Mouse (Mus musculus): ENCODE measurements around the gene Ttc32. TPM values are rescaled to one million over a fixed set of nuclear protein-coding genes. Genes with fewer than 3 reads are reported as not detected.

Ttc32 gene
- polyA plus RNA-seq, 1 experiment from 2014 or later = 14.7 TPM

- DNase-seq (ENCODE audit: low spot score) = no peak
- H3K9ac ChIP-seq (ENCODE audit: low read depth, low read length) = no peak overlapping the region
- H3K4me3 ChIP-seq (ENCODE audit: low read depth, low read length) = no peak overlapping the region
- H3K36me3 ChIP-seq (ENCODE audit: control insufficient read depth, insufficient read depth, low read length) = no peaks in the 10 kb centered on the region
- H3K4me2 ChIP-seq (ENCODE audit: low read depth, low read length) = no peak overlapping the region
- WGBS = 19% methylated on average over 6 of the region's 6 CpGs
- no peak overlapping the region for H3K27ac ChIP-seq (replicated peaks; ENCODE audit: low read depth, low read length)
- no peaks in the 10 kb centered on the region for H3K4me1 ChIP-seq (ENCODE audit: control insufficient read depth, insufficient read depth, low read length)
- H3K27me3 ChIP-seq (replicated peaks; ENCODE audit: control insufficient read depth, insufficient read depth, low read length) = no peaks in the 10 kb centered on the region
- ATAC-seq (ENCODE audit: low read depth) = no peak
- no peaks in the 10 kb centered on the region for H3K9me3 ChIP-seq (ENCODE audit: control insufficient read depth, low read length)
These were observed 21.0 kb downstream of the Ttc32 start for GRCm38 (mm10) chr12:9050824-9051223.

- 56% methylated on average over 8 of the region's 8 CpGs for WGBS
- Histone ChIP-seq H3K27me3 (replicated peaks; ENCODE audit: control insufficient read depth, insufficient read depth, low read length) (no peaks in the 10 kb centered on the region), H3K4me1 (ENCODE audit: control insufficient read depth, insufficient read depth, low read length) (no peaks in the 10 kb centered on the region), H3K4me2 (ENCODE audit: low read depth, low read length) (no peak overlapping the region), H3K9ac (ENCODE audit: low read depth, low read length) (no peak overlapping the region), H3K4me3 (ENCODE audit: low read depth, low read length) (no peak overlapping the region), H3K36me3 (ENCODE audit: control insufficient read depth, insufficient read depth, low read length) (no peaks in the 10 kb centered on the region), H3K9me3 (ENCODE audit: control insufficient read depth, low read length) (no peaks in the 10 kb centered on the region), H3K27ac (replicated peaks; ENCODE audit: low read depth, low read length) (no peak overlapping the region)
- peak; percentile 87 for DNase-seq (ENCODE audit: low spot score)
- peak; percentile 85 for ATAC-seq (ENCODE audit: low read depth)
These were observed 22.5 kb downstream of the Ttc32 start for GRCm38 (mm10) chr12:9052075-9052829.

GRCm38 (mm10) chr12:9053345-9053744 lies 23.5 kb downstream of the Ttc32 start:
- Histone ChIP-seq H3K27ac (replicated peaks; ENCODE audit: low read depth, low read length) (no peak overlapping the region), H3K9ac (ENCODE audit: low read depth, low read length) (no peak overlapping the region), H3K4me2 (ENCODE audit: low read depth, low read length) (no peak overlapping the region), H3K4me1 (ENCODE audit: control insufficient read depth, insufficient read depth, low read length) (no peaks in the 10 kb centered on the region), H3K27me3 (replicated peaks; ENCODE audit: control insufficient read depth, insufficient read depth, low read length) (no peaks in the 10 kb centered on the region), H3K9me3 (ENCODE audit: control insufficient read depth, low read length) (no peaks in the 10 kb centered on the region), H3K36me3 (ENCODE audit: control insufficient read depth, insufficient read depth, low read length) (no peaks in the 10 kb centered on the region), H3K4me3 (ENCODE audit: low read depth, low read length) (no peak overlapping the region)
- DNase-seq (ENCODE audit: low spot score) (no peak), ATAC-seq (ENCODE audit: low read depth) (no peak)
- WGBS = 56% methylated on average over 7 of the region's 7 CpGs

GRCm38 (mm10) chr12:9054012-9054411 lies 24.2 kb downstream of the Ttc32 start:
- Histone ChIP-seq H3K27ac (replicated peaks; ENCODE audit: low read depth, low read length) (no peak overlapping the region), H3K4me1 (ENCODE audit: control insufficient read depth, insufficient read depth, low read length) (no peaks in the 10 kb centered on the region), H3K4me3 (ENCODE audit: low read depth, low read length) (no peak overlapping the region), H3K27me3 (replicated peaks; ENCODE audit: control insufficient read depth, insufficient read depth, low read length) (no peaks in the 10 kb centered on the region), H3K36me3 (ENCODE audit: control insufficient read depth, insufficient read depth, low read length) (no peaks in the 10 kb centered on the region), H3K9me3 (ENCODE audit: control insufficient read depth, low read length) (no peaks in the 10 kb centered on the region), H3K9ac (ENCODE audit: low read depth, low read length) (no peak overlapping the region), H3K4me2 (ENCODE audit: low read depth, low read length) (no peak overlapping the region)
- no peak for DNase-seq (ENCODE audit: low spot score)
- WGBS = 62% methylated on average over 2 of the region's 2 CpGs
- no peak for ATAC-seq (ENCODE audit: low read depth)

- no peak for ATAC-seq (ENCODE audit: low read depth)
- Histone ChIP-seq H3K36me3 (ENCODE audit: control insufficient read depth, insufficient read depth, low read length) (no peaks in the 10 kb centered on the region), H3K27ac (replicated peaks; ENCODE audit: low read depth, low read length) (no peak overlapping the region), H3K9me3 (ENCODE audit: control insufficient read depth, low read length) (no peaks in the 10 kb centered on the region), H3K9ac (ENCODE audit: low read depth, low read length) (no peak overlapping the region), H3K4me3 (ENCODE audit: low read depth, low read length) (no peak overlapping the region), H3K4me2 (ENCODE audit: low read depth, low read length) (no peak overlapping the region), H3K4me1 (ENCODE audit: control insufficient read depth, insufficient read depth, low read length) (peaks cover 7% of the 10 kb centered on the region), H3K27me3 (replicated peaks; ENCODE audit: control insufficient read depth, insufficient read depth, low read length) (no peaks in the 10 kb centered on the region)
- WGBS = 58% methylated on average over 11 of the region's 11 CpGs
- no peak for DNase-seq (ENCODE audit: low spot score)
These were observed 25.5 kb downstream of the Ttc32 start for GRCm38 (mm10) chr12:9055269-9055668.

- H3K4me1 ChIP-seq (ENCODE audit: control insufficient read depth, insufficient read depth, low read length) = peaks cover 7% of the 10 kb centered on the region
- H3K4me3 ChIP-seq (ENCODE audit: low read depth, low read length) = no peak overlapping the region
- WGBS = 62% methylated on average over 3 of the region's 3 CpGs
- no peak overlapping the region for H3K27ac ChIP-seq (replicated peaks; ENCODE audit: low read depth, low read length)
- DNase-seq (ENCODE audit: low spot score) (no peak), ATAC-seq (ENCODE audit: low read depth) (no peak)
- H3K9me3 ChIP-seq (ENCODE audit: control insufficient read depth, low read length) = no peaks in the 10 kb centered on the region
- no peaks in the 10 kb centered on the region for H3K36me3 ChIP-seq (ENCODE audit: control insufficient read depth, insufficient read depth, low read length)
- no peak overlapping the region for H3K9ac ChIP-seq (ENCODE audit: low read depth, low read length)
- no peaks in the 10 kb centered on the region for H3K27me3 ChIP-seq (replicated peaks; ENCODE audit: control insufficient read depth, insufficient read depth, low read length)
- no peak overlapping the region for H3K4me2 ChIP-seq (ENCODE audit: low read depth, low read length)
These were observed 29.7 kb downstream of the Ttc32 start for GRCm38 (mm10) chr12:9059502-9059901.

DNA sequence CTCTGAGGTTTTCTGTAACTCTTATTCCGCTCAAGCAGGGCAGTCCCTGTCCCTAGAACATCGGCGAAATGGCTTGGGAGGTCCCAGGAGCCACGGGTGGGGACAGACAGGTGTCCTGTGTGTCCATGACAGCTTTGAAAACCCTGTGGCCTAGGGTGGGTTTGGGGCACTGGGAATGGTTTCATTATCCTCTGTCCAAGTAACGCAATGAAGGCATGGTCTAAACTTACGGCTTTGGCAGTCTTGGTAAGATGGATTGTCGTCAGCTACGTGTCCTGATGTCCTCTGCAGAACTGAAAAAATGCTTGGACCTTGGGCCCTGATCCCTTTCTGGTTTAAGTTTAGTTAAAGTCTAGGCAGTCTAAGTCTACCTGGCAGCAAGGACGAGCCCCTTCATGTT lies 30.2 kb downstream of the Ttc32 start:
- DNase-seq (ENCODE audit: low spot score) = no peak
- no peaks in the 10 kb centered on the region for H3K36me3 ChIP-seq (ENCODE audit: control insufficient read depth, insufficient read depth, low read length)
- 74% methylated on average over 9 of the region's 9 CpGs for WGBS
- no peaks in the 10 kb centered on the region for H3K9me3 ChIP-seq (ENCODE audit: control insufficient read depth, low read length)
- H3K4me2 ChIP-seq (ENCODE audit: low read depth, low read length) = no peak overlapping the region
- no peaks in the 10 kb centered on the region for H3K27me3 ChIP-seq (replicated peaks; ENCODE audit: control insufficient read depth, insufficient read depth, low read length)
- peaks cover 7% of the 10 kb centered on the region for H3K4me1 ChIP-seq (ENCODE audit: control insufficient read depth, insufficient read depth, low read length)
- no peak overlapping the region for H3K9ac ChIP-seq (ENCODE audit: low read depth, low read length)
- no peak for ATAC-seq (ENCODE audit: low read depth)
- H3K4me3 ChIP-seq (ENCODE audit: low read depth, low read length) = no peak overlapping the region
- no peak overlapping the region for H3K27ac ChIP-seq (replicated peaks; ENCODE audit: low read depth, low read length)

- Histone ChIP-seq H3K27ac (replicated peaks; ENCODE audit: low read depth, low read length) (no peak overlapping the region), H3K4me3 (ENCODE audit: low read depth, low read length) (no peak overlapping the region), H3K36me3 (ENCODE audit: control insufficient read depth, insufficient read depth, low read length) (no peaks in the 10 kb centered on the region), H3K4me2 (ENCODE audit: low read depth, low read length) (no peak overlapping the region), H3K9me3 (ENCODE audit: control insufficient read depth, low read length) (no peaks in the 10 kb centered on the region), H3K27me3 (replicated peaks; ENCODE audit: control insufficient read depth, insufficient read depth, low read length) (no peaks in the 10 kb centered on the region), H3K4me1 (ENCODE audit: control insufficient read depth, insufficient read depth, low read length) (peaks cover 7% of the 10 kb centered on the region), H3K9ac (ENCODE audit: low read depth, low read length) (no peak overlapping the region)
- WGBS = 77% methylated on average over 6 of the region's 6 CpGs
- ATAC-seq (ENCODE audit: low read depth) (no peak), DNase-seq (ENCODE audit: low spot score) (no peak)
These were observed 33.8 kb downstream of the Ttc32 start for GRCm38 (mm10) chr12:9063611-9064010.

GRCm38 (mm10) chr12:9071058-9071457 lies 41.3 kb downstream of the Ttc32 start:
- ATAC-seq (ENCODE audit: low read depth) (no peak), DNase-seq (ENCODE audit: low spot score) (no peak)
- H3K9me3 ChIP-seq (ENCODE audit: control insufficient read depth, low read length) = no peaks in the 10 kb centered on the region
- H3K27me3 ChIP-seq (replicated peaks; ENCODE audit: control insufficient read depth, insufficient read depth, low read length) = no peaks in the 10 kb centered on the region
- peaks cover 7% of the 10 kb centered on the region for H3K4me1 ChIP-seq (ENCODE audit: control insufficient read depth, insufficient read depth, low read length)
- H3K36me3 ChIP-seq (ENCODE audit: control insufficient read depth, insufficient read depth, low read length) = no peaks in the 10 kb centered on the region
- no peak overlapping the region for H3K9ac ChIP-seq (ENCODE audit: low read depth, low read length)
- no peak overlapping the region for H3K27ac ChIP-seq (replicated peaks; ENCODE audit: low read depth, low read length)
- H3K4me2 ChIP-seq (ENCODE audit: low read depth, low read length) = no peak overlapping the region
- H3K4me3 ChIP-seq (ENCODE audit: low read depth, low read length) = no peak overlapping the region
- WGBS = 83% methylated on average over 1 of the region's 1 CpGs

Data from embryonic facial prominence, embryonic 14.5 days (tissue).